Mouse (Mus musculus): ENCODE results near the gene Sypl. TPM values are rescaled to one million over a fixed set of nuclear protein-coding genes. Genes with fewer than 3 reads are reported as not detected.

Gene Sypl
- polyA plus RNA-seq, 1 experiment from 2014 or later, result 176 TPM

DNA sequence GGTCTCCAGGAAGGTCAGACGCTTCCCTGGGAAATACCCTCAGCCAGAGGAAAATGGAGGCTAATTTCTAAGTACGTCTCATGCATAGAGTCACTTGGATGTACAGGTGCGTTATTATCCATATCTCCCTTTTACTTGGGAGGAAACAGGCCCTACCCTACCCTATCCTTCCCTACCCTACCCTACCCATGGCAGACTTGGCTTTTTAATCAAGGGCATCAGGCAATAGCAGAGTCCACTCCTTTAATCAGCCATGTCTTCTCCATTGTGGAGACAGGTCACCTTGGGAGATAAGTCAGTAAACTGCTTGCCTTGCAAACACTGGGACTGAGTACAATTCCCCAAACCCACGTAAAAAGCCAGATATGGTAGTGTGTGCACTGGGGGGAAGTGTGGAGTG is 68.1 kb downstream of the Sypl start:
- no peak overlapping the region for H3K9ac ChIP-seq (ENCODE audit: low read depth, low read length)
- no peaks in the 10 kb centered on the region for H3K27me3 ChIP-seq (replicated peaks; ENCODE audit: control insufficient read depth, insufficient read depth, low read length)
- H3K4me1 ChIP-seq (replicated peaks; ENCODE audit: control insufficient read depth, insufficient read depth, low read length), result no peaks in the 10 kb centered on the region
- no peak for TF ChIP-seq CTCF (IDR thresholded peaks at IDR 0.05; ENCODE audit: low read depth)
- H3K36me3 ChIP-seq (ENCODE audit: control insufficient read depth, insufficient read depth), result no peaks in the 10 kb centered on the region
- H3K4me3 ChIP-seq (ENCODE audit: low read depth, low read length), result no peak overlapping the region
- H3K9me3 ChIP-seq (ENCODE audit: control insufficient read depth), result no peaks in the 10 kb centered on the region
- WGBS, result 81% methylated on average over 4 of the region's 4 CpGs
- ATAC-seq, result no peak
- no peak overlapping the region for H3K4me2 ChIP-seq (replicated peaks; ENCODE audit: low read depth)
- H3K27ac ChIP-seq (ENCODE audit: low read depth, low read length), result no peak overlapping the region

- WGBS, result 84% methylated on average over 6 of the region's 6 CpGs
- ATAC-seq, result no peak
- no peak overlapping the region for H3K9ac ChIP-seq (ENCODE audit: low read depth, low read length)
These were observed 70.8 kb downstream of the Sypl start for GRCm38 (mm10) chr12:33024524-33024923.

GRCm38 (mm10) chr12:33027093-33027492 is 73.4 kb downstream of the Sypl start:
- Histone ChIP-seq H3K9ac (ENCODE audit: low read depth, low read length) (no peak overlapping the region), H3K4me2 (replicated peaks; ENCODE audit: low read depth) (peak overlapping the region; percentile 30; the same call in 1 of the 2 replicates), H3K27ac (ENCODE audit: low read depth, low read length) (no peak overlapping the region), H3K36me3 (ENCODE audit: control insufficient read depth, insufficient read depth) (no peaks in the 10 kb centered on the region), H3K27me3 (replicated peaks; ENCODE audit: control insufficient read depth, insufficient read depth, low read length) (no peaks in the 10 kb centered on the region), H3K4me3 (ENCODE audit: low read depth, low read length) (no peak overlapping the region), H3K4me1 (replicated peaks; ENCODE audit: control insufficient read depth, insufficient read depth, low read length) (no peaks in the 10 kb centered on the region), H3K9me3 (ENCODE audit: control insufficient read depth) (no peaks in the 10 kb centered on the region)
- WGBS, result under 1% methylated on average over 10 of the region's 10 CpGs
- ATAC-seq, result peak; percentile 59
- peak; percentile 97 for TF ChIP-seq CTCF (IDR thresholded peaks at IDR 0.05; ENCODE audit: low read depth)

More at GRCm38 (mm10) chr12:33024524-33024923, 70.8 kb downstream of the Sypl start:
- Histone ChIP-seq H3K4me2 (replicated peaks; ENCODE audit: low read depth) (no peak overlapping the region), H3K27ac (ENCODE audit: low read depth, low read length) (no peak overlapping the region), H3K4me1 (replicated peaks; ENCODE audit: control insufficient read depth, insufficient read depth, low read length) (no peaks in the 10 kb centered on the region), H3K27me3 (replicated peaks; ENCODE audit: control insufficient read depth, insufficient read depth, low read length) (no peaks in the 10 kb centered on the region), H3K36me3 (ENCODE audit: control insufficient read depth, insufficient read depth) (no peaks in the 10 kb centered on the region), H3K4me3 (ENCODE audit: low read depth, low read length) (no peak overlapping the region), H3K9me3 (ENCODE audit: control insufficient read depth) (no peaks in the 10 kb centered on the region)
- no peak for TF ChIP-seq CTCF (IDR thresholded peaks at IDR 0.05; ENCODE audit: low read depth)

- Histone ChIP-seq H3K4me2 (replicated peaks; ENCODE audit: low read depth) (no peak overlapping the region), H3K27ac (ENCODE audit: low read depth, low read length) (no peak overlapping the region), H3K36me3 (ENCODE audit: control insufficient read depth, insufficient read depth) (no peaks in the 10 kb centered on the region), H3K4me1 (replicated peaks; ENCODE audit: control insufficient read depth, insufficient read depth, low read length) (no peaks in the 10 kb centered on the region), H3K27me3 (replicated peaks; ENCODE audit: control insufficient read depth, insufficient read depth, low read length) (no peaks in the 10 kb centered on the region), H3K4me3 (ENCODE audit: low read depth, low read length) (no peak overlapping the region), H3K9ac (ENCODE audit: low read depth, low read length) (no peak overlapping the region), H3K9me3 (ENCODE audit: control insufficient read depth) (no peaks in the 10 kb centered on the region)
- TF ChIP-seq CTCF (IDR thresholded peaks at IDR 0.05; ENCODE audit: low read depth), result peak; percentile 65
- ATAC-seq, result no peak
- WGBS, result 56% methylated on average over 10 of the region's 10 CpGs
These were observed 74.5 kb downstream of the Sypl start for GRCm38 (mm10) chr12:33028109-33028691.

DNA sequence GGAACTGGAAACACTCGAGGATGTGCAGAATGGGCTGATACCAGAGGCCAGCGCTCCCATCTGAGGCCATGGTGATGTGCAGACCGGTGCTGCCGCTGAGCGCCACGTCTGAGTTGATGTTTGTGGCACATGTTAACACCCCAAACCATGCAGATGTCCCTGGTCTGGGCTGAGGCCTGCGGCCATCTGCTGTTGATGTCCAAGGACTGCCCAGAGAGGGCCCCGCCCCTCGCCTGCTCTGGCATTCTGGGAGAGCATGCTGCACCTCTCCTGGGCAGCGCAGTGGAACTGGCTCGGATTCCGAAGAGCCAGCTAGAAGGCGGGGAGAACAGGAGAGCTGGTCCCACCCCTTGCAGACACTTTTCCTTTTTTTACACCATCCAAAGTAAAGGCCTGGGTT is 75.0 kb downstream of the Sypl start:
- WGBS, result 63% methylated on average over 13 of the region's 13 CpGs
- no peaks in the 10 kb centered on the region for H3K4me1 ChIP-seq (replicated peaks; ENCODE audit: control insufficient read depth, insufficient read depth, low read length)
- H3K9me3 ChIP-seq (ENCODE audit: control insufficient read depth), result no peaks in the 10 kb centered on the region
- H3K27me3 ChIP-seq (replicated peaks; ENCODE audit: control insufficient read depth, insufficient read depth, low read length), result no peaks in the 10 kb centered on the region
- no peak overlapping the region for H3K27ac ChIP-seq (ENCODE audit: low read depth, low read length)
- TF ChIP-seq CTCF (IDR thresholded peaks at IDR 0.05; ENCODE audit: low read depth), result no peak
- no peak overlapping the region for H3K4me2 ChIP-seq (replicated peaks; ENCODE audit: low read depth)
- no peak overlapping the region for H3K9ac ChIP-seq (ENCODE audit: low read depth, low read length)
- no peak for ATAC-seq
- H3K4me3 ChIP-seq (ENCODE audit: low read depth, low read length), result no peak overlapping the region
- no peaks in the 10 kb centered on the region for H3K36me3 ChIP-seq (ENCODE audit: control insufficient read depth, insufficient read depth)

Other genes starting within 250 kb of the Sypl start
- gene Nampt, start 134.3 kb upstream of the Sypl start, polyA plus RNA-seq (2015; fragmentation: Nextera tagmentation; extraction: Ambion mirVana), result 16.2 and 17.3 TPM in 2 replicates
- gene Cdhr3, start 139.0 kb downstream of the Sypl start, polyA plus RNA-seq (2015; fragmentation: Nextera tagmentation; extraction: Ambion mirVana), result 0.10 TPM in 1 of 2 replicates, not detected in the other
- gene Atxn7l1, start 193.8 kb downstream of the Sypl start, polyA plus RNA-seq (2015; fragmentation: Nextera tagmentation; extraction: Ambion mirVana), result 8.2 and 9.0 TPM in 2 replicates